Mouse (Mus musculus): ENCODE measurements around the gene Ostc.

DNA sequence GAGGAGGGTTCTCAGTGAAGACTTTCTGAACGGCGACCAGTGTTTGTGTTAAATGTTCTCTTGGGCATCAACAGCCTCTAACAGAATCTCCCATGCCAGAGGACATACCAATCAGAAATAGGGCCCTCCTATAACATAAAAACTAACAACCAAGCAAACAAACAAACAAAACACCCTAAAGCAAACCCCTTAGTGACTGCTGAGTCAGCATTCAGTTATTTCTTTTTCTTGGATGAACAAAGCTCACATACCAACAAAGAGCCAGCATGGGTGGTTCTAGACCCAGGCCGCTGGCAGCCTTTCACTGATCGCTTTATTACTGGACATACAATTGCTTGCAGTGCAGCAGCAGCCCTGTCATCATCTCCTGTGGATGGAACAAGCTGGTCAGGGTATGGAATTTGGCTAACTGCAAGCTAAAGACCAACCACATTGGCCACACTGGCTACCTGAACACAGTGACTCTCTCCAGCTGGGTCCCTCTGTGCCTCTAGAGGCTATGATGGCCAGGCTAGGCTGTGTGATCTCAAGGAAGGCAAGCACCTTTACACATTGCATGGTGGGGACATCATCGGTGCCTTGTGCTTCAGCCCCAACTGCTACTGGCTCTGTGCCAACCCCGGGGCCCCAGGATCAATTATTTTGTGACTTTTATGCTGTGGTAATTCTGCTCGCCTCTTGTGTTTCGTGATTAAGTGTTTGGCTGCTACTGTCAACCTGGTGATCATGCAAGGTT lies 48.0 kb upstream of the Ostc start:
- TF ChIP-seq CTCF (IDR thresholded peaks at IDR 0.05; ENCODE audit: low read depth, low read length), result no peak
- TF ChIP-seq POLR2A (IDR thresholded peaks at IDR 0.05; ENCODE audit: borderline replicate concordance, low read depth, low read length), result no peak

All from bone marrow macrophage, adult 2 months (primary cell).